Mouse (Mus musculus) c-Kit-positive CD71-positive TER-119-negative erythroid progenitor cells, embryonic 14.5 days (primary cell): ENCODE results near the gene S1pr2.
"Not testable (repeated sequence)": the region's sequence is repeated elsewhere in the genome, so short reads cannot be mapped to it uniquely, and the experiment has no call there.

Experiments
- DNase-seq: peaks from one replicate; pipeline ENCODE4 v3.0.0-alpha.2; 2013; ENCODE audit warnings: low read depth

The S1pr2 gene

DNA sequence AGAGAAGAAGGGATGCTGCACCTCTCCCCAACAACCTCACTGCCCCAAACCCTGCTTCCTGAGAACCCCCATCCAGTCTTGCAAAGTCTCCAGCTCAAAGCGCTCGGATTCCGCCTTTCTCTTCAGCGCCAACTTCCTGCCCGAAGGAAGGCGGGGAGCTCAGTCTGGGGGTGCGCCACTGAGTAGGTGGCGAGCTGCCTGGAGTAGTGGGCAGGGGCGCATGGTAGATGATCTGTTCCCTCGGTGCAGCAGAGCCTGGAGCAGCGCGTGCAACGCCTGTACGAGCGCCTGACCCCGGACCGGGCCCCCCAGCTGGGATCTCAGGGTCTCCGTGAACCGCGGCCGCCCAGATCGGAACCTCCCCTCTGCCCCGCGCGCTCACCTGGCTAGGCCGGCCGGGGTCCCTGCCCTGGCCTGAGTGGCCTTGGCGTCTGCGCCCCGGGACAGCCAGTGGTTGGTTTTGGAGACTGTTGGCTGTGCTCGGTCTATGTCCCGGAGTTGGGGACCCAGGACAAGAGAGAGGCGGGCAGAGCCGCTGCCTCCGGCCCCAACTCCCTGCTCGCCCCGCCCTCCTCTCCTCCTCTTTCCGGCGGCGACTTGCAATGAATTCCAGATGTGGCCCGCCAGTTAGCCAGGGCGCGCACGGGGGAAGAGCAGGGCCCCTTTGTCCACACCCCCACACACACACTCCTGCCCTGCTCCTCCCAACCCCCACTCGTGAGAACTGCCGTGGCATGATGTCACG lies at the start of gene S1pr2:
TSS of gene S1pr2 (minus strand) at position 566 of the 745 bp plus-strand sequence.
- DNase-seq, result peak; percentile 49

DNA sequence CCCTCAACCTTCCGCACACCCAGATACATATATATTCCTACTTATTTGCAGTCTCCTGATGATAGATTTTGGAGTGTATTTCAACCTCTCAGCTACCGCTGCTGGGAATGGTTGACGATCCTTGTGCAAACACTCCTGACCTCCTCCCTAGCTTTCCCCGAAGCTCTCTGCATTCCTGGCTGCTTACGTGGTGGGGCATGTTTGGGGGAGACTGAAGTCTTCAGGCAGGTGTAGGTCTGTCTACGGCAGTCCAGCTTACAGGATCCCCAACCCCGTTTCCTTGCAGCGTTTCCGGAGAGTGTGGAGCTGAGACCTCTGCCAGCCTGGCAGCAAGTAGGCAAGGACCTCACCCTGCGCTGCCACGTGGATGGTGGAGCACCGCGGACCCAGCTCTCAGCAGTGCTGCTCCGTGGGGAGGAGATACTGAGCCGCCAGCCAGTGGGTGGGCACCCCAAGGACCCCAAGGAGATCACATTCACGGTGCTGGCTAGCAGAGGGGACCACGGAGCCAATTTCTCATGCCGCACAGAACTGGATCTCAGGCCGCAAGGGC lies 48.8 kb upstream of the S1pr2 start:
- DNase-seq, result no peak

DNA sequence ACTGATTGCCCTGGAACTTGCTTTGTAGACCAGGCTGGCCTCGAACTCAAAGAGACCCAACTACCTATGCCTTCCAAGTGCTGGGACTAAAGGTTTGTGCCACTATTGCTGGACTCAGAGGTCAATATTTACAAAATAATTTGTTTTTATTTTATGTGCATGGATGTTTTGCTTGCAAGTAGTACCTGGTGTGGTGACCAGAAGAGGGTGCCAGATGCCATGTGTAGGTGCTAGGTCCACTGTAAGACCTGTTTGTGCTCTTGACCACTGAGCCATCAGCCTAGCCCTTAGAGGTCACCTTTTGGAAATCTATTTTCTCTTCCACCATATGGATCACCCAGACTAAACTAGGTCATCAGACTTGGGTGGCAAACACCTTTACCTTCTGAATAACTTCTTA lies 46.1 kb upstream of the S1pr2 start:
- no peak for DNase-seq

DNA sequence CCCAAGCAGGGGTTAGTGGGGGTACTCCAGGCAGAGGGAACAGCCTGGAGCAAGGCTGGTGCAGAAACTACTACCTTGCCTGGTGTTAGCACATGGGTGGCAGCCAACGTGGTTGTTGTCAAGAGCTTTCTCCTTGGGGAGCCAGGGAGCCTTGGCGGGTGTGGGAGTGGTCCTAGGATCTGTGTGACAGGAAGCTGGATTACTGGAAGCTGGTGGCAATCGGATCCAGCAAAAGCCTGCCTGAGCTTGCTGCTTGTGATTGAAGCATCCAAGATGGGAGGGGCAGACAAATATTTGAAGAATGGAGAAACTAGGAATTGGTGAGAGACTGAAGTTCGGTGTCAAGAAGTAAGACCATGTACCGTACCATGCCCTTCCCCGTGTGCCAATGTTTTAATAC lies 45.7 kb upstream of the S1pr2 start:
- no peak for DNase-seq

DNA sequence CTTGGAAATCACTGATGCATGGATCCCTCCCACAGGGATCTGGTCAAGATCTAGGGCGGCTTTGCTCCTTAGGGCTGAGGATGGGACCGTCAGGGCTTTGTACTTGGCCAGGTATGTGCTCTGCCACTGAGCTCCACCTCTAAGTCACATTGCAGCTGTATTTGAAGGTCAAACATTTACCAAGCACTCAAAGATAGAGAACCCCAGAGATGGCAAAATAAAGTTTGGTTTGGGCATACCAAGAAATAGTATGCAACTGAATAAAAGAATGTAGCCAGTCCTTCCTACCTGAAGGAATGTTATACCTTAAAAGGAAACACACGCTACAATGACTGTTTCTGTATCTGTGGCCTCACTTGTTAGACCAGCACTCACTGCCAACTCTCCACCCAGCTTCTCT lies 44.8 kb upstream of the S1pr2 start:
- DNase-seq, result no peak

DNA sequence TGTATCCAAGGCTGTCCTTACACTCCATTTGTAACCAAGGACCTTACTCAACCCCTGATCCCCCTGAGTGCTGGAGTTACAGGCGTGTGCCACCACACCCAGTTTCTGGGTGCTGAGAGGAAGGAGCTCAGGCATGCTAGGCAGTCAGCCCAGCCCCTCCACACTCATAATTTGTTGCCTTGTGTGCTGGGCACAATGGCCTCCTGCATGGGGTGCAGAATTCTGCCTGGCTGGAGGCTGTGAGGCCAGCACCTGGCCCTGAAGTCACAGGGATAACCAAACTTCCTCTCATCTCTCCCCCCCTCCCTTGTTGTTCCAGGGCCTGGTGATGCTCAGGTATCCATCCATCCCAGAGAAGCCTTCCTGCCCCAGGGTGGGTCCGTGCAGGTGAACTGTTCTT lies 42.0 kb upstream of the S1pr2 start:
- no peak for DNase-seq

DNA sequence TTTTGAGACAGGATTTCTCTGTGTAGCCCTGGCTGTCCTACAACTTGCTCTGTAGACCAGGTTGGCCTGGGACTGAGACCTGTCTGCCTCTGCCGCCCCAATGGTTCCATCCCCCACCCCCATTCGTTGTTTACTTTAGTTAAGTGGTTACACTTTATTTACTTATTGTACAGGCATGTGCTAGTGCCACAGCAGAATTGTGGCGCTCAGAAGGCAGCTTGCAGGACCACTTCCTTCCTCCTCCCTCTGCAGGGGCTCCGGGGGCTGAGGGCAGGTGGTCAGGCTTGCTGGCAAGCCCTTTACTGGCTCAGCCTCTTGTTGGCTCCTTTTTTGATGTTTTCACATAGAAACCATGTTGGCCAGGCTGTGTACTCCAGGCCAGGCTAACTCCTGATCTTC lies 40.6 kb upstream of the S1pr2 start:
- no peak for DNase-seq

DNA sequence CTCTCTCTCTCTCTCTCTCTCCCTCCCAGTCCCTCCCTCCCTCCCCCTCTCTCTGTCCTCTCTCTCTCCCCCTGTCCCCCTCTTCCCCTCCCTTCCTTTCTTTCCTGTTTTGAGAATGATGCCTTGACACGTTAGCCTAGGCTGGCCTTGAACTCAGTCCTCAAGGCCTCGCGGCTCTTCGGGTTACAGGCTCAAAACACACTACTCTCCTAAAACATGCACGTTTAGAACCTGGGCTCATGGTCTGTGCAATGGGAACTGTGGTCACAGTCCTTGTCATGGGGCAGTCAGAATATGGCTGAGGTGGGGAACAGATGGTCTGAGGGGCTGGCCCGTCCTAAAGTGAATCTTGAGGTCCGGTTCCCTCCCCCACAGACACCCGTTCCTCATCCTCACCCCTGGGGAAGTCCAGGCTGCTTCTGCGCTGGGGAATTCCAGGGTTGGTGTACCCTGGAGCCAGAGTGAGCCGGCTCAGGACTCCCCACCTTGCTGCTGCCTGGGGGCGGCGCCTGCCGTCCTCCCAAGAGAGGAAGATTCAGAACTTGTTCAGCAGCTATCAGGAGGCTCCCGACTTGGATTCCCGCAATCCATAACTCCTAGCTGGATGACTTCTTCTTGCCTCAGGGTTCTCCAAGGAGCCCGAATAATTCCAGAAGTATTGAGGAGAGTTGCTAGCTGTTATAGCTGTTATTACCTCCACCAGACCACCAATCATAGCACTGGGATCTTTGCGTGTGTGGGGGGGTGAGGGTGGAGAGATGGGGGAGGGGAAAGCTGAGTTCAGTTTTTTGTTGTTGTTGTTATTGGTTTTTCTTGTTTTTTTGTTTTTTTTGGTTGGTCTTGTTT lies 40.0 kb upstream of the S1pr2 start:
- DNase-seq, result no peak

DNA sequence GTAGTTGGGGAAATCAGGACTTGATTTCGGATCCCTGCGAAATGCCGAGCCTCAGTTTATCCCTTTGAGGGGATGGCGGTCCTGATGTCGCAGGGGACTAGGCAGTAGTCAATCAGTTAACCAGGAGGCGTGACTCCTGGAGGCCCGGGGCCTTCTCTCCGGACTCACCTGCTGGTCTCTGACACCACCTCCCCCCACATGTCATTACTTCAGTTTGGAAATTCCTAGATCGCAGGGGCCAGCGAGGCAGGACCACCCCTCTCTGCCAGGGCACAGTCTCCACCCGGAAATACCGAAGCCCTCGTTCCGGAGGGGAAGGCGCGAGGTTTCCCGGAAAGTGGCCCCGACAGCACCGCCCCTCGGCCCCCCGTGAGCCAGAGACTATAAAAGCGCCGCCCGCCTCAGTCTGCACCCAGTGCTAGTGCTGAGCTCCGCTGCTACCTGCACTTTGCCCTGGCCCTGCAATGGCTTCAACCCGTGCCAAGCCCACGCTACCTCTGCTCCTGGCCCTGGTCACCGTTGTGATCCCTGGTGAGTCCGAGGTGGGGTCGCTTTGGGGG lies 39.1 kb upstream of the S1pr2 start, which contains the start of gene Icam1:
TSS of gene Icam1 (plus strand) at position 415 of the 560 bp plus-strand sequence.
- no peak for DNase-seq

DNA sequence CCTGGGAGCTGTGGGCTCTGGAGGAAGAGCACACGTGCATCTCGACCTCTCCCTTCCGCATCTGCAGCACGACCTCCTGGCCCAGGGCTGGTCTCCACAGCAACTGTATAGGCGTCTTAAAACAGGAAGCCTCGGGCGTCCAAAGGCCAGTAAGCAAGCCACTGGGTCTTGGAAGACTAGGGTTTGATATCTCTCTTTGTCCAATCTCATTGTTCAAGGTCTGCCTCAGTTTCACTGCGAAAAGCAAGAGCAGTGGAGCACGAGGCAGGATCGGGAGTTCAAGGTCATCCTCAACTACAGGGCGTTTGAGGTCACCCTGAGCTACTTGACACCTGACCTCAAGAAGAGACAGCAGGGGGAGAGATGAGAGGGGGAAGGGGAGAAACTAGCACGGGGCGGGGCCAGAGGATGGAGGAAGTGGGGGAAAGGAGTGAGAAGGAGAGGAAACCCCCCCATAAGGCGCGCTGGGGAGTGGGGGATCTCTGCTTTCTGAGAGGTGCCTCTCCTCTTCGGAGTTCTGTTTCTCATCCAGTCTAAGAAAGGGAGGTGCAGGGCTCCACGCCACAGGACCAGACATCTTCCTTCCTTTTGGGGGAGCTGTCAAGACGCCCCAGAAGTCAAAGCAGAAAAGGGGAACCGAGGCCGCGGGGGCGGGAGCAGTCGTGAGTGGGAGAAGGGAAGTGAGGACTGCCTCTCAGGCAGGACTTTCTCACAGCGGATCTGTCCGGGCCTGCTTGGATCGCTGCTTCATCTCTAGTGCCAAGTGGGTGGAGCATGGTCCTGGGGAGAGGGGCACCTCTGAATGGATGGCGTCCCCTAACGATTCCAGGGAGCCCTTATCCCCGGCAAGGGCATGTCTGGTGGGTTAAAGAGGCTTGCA lies 38.4 kb upstream of the S1pr2 start:
- no peak for DNase-seq

DNA sequence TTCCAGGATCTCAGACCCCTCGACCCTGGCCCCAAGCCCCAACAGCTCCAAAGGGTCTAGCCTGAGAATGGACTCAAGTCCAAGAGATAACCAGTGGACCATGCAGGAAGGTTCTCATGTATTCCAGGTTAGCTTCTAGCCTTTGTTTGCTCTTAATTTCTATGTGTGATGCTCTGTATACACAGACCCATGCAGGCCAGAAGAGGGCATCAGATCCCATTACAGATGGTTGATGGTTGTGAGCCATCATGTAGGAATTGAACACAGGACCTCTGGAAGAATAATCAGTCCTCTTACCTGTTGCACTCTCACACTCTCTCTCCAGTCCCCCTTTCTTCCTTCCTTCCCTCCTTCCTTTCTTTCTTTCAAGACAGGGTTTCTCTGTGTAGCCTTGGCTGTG lies 35.8 kb upstream of the S1pr2 start:
- DNase-seq, result no peak

DNA sequence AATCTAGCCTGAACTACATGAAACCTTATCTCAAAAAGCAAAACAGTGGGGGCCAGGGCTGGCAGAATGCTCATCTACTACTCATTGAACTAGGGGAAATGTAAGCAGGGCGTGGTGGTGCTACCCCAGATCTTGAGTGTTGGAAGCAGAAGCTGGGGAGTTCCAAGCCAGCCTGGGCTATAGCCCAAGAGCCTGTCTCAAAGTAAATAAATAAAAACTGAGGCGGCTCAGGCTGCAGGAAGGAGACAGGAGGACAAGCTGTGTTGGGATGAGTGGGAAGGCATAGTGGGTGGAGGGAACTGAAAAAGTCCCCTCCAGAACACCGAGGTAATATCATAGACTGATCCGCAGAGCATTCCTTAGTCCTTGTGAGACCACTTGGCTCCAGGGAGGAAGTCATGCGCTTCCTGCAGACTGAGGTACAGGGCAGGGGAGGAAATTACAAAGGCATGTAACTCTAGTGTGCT lies 35.3 kb upstream of the S1pr2 start:
- no peak for DNase-seq

DNA sequence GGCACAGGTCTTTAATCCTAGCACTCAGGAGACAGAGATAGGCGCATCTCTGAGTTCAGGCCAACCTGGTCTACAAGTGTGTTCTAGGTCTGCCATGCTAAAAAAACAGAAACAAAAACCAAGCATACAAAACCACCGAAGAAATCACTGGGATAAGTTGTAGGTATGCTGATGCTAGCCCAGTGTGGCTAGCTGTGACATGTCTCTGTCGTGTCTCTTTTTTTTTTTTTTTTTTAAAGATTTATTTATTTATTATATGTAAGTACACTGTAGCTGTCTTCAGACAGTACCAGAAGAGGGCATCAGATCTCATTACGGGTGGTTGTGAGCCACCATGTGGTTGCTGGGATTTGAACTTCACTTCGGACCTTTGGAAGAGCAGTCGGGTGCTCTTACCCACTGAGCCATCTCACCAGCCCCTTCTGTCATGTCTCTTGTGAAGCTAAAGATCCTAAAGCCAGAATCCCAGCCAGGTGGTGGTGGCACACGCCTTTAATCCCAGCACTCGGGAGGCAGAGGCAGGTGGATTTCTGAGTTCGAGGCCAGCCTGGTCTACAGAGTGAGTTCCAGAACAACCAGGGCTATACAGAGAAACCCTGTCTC lies 34.5 kb upstream of the S1pr2 start:
- not testable (repeated sequence) for DNase-seq

DNA sequence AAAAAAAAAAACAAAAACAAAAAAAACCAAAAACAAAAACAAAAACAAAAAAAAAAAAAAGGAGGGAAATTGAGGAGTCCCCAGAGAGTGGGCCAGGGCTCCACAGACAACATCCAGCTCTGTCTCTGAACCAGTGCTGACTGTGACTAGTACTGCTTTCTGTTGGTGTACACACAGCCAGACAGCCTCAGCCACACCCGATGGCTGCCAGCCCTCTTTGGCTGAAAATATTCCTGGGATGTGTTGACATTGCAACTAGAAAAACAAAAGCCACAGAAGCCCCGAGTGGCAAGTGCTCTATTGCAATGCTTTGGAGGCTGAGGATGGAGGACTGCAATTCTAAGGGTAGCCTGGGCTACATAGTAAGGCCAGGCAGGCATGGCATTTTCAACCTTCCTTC lies 33.8 kb upstream of the S1pr2 start:
- no peak for DNase-seq

DNA sequence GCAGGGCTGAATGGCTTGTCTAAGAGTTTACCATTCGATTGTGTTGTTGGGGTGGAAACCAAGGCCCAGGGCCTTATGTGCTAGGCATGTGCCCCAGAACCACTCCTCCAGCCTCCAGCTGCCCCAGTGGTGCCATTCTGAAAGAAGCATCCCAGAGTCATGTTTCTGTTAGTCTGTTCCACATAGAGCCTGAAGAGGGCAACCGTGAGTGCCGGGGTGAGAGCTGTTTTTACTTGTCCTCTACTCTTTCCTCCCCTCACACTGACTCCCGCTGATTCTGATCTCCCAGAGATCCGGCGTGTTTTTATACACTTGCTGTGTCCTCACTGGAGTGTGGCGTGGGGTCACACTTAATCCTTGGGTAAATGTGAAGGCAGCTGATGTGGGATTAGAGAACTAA lies 31.4 kb upstream of the S1pr2 start:
- no peak for DNase-seq

DNA sequence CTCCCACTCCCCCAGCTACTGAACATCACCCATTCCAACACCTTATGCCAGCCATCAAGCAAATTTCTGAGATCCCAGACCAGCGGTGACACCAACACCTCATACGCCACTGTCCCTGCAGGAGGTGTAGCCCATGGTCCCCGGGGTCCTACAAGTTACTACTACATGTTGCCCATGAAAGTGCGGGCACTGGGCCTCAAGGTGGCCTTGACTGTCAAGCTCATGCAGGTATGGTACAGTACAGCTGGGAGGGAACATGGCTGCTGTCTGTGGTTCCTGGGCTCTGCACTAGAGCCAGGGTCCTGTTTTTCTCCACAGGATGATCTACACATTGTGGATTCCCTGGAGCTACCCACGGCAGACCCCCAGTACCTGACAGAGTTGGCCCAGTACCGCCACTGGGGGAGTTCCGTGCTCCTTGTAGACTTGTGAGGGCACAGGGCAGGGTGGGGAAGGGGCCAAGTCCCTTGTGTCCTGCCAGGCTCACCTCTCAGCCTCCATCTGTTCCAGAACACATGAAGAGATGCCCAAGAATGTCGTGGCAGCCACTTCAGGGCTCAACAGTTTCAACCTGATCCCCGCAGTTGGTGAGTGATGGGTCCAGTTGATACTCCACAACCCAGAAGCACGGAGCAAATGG lies 30.9 kb upstream of the S1pr2 start:
- no peak for DNase-seq

DNA sequence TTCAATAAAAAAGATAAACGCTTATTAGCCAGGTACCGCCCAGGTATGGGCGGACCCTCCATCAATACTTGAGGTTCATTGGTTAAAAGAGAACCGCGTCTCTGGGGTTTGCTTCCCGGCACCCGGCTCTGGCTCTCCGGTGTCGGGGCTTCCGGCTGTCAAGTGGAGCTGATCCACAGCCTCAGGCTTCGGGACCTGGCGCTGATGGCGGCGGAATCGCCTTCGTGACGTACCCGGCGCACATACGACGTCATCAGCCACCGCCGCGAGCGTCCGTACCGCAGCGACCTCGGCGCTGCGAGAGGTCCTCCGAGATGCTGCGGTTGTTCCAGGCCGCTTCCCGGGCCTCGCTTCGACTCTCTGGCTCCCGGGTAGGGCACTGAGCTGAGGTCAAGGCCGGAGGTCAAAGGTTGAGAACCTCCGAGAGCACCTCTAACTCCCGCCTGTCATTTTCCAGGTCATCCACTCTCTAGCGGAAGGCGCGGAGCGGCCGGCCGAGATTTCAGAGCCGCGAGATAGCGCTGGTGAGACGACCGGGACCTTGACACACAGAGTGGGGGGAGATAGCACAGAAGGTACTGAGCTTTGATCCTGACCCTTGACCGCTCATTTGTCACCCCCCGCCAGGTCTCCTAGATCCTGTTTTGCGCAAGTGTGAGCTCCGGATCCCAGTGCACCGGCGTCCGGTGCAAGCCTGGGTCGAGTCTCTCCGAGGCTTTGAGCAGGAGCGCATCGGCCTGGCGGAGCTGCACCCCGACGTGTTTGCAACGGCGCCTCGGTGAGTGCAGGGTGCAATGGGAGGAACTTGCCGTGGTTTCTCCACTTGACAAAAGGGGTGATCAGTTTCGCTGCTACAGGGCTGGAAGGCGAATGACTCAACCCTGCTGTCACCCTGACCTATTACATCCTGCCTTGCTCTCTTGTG lies 26.3 kb upstream of the S1pr2 start, which contains the start of gene Mrpl4:
TSS of gene Mrpl4 (plus strand) at position 112 of the 925 bp plus-strand sequence.
- DNase-seq, result peak; percentile 79

DNA sequence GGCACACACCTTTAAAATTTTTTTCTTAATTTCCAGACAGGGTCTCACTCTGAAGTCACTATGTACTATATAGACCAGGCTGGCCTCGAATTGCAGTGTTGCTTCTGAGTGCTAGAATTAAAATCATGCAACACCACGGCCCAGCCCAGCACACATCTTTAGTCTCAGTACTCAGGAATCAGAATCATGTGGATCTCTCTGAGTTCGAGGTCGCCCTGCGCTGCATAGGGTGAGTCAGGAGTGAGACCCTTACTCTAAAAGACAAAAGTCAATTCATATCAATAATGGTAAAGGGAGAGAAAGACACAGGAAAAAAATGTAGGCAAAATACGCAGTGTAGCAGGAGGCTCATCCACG lies 25.7 kb upstream of the S1pr2 start:
- DNase-seq, result no peak

DNA sequence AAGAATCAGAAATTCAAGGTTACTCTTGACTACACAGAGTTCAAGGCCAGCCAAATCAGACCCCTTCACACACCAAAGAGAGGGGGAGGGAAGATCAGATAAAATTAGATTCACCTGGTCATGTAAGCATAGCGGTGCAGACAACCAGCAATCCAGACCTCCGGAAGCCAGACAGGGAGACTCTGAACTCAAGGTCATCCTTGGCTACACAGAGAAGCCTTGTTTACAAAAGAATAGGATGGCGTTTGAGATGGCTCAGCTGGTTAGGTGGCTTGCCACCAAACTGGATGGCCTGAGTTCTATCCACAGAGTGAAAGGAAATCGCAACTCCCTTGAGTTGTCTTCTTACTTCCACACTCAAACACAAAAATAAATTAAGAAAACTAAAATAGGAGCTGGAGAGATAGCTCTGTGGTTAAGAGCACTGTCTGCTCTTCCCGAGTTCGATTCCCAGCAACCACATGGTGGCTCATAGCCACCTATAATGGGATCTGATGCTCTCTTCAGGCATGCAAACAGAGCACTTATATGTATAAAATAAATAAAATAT lies 25.1 kb upstream of the S1pr2 start:
- DNase-seq, result no peak
